Mouse (Mus musculus) kidney, adult 2 months (tissue): ENCODE measurements at regions not wholly inside any gene's neighbourhood (a gene's known extent, or its start where the extent isn't known, plus 50 kb on each side); places are given as distances from the start of the nearest gene placed in this dataset.

ENCODE experiments used
- DNase-seq: peaks from one replicate; pipeline ENCODE4 v3.0.0; 2021
- H3K27ac ChIP-seq: fragments of 200-500 bp; 2 replicates; pipeline ENCODE4 v1.5.1; 2012; ENCODE audit warnings: low read depth, low read length, control low read depth, inconsistent platforms; ENCODE audit not compliant: insufficient read depth
- H3K27me3 ChIP-seq: fragments of 200-500 bp; replicated peaks from 2 replicates; pipeline ENCODE4 v1.6.1; 2012; ENCODE audit warnings: mild to moderate bottlenecking, moderate library complexity, low read length, inconsistent platforms; ENCODE audit not compliant: control insufficient read depth, insufficient read depth
- H3K36me3 ChIP-seq: fragments of 200-500 bp; 2 replicates; pipeline ENCODE4 v1.6.1; 2012; ENCODE audit warnings: mild to moderate bottlenecking, moderate library complexity, low read length, inconsistent platforms; ENCODE audit not compliant: control insufficient read depth, insufficient read depth
- H3K4me1 ChIP-seq: fragments of 200-500 bp; 2 replicates; pipeline ENCODE4 v1.6.1; 2011; ENCODE audit warnings: low read length; ENCODE audit not compliant: control insufficient read depth, insufficient read depth
- H3K4me3 ChIP-seq: fragments of 200-500 bp; 2 replicates; pipeline ENCODE4 v1.5.1; 2011; ENCODE audit warnings: mild to moderate bottlenecking, low read depth, low read length, control low read depth; ENCODE audit not compliant: insufficient read depth
- CTCF ChIP-seq: fragments of 200-500 bp; conservative IDR thresholded peaks from 2 replicates; pipeline ENCODE4 v1.5.1; 2011; ENCODE audit warnings: low read depth, mild to moderate bottlenecking, control low read depth, low read length, moderate library complexity, mixed read lengths; ENCODE audit not compliant: insufficient read depth, insufficient read length
- POLR2A ChIP-seq: fragments of 200-500 bp; IDR thresholded peaks from one replicate; pipeline ENCODE4 v1.6.1; 2011; ENCODE audit warnings: low read depth, low read length, control low read depth
- WGBS: fragments of 180-500 bp; shearing (Covaris S2); methylation state at CpG from one replicate; pipeline ENCODE4 v1.1.7; 2018; 5-methylcytosine and 5-hydroxymethylcytosine counted together

- Histone ChIP-seq H3K4me3 (no peak overlapping the region), H3K27ac (no peak overlapping the region), H3K4me1 (no peaks in the 10 kb centered on the region), H3K36me3 (no peaks in the 10 kb centered on the region), H3K27me3 (no peaks in the 10 kb centered on the region)
- TF ChIP-seq POLR2A (no peak), CTCF (no peak)
- DNase-seq, result no peak
- WGBS, result 79% methylated on average over 2 of the region's 2 CpGs
These were observed 68.4 kb downstream of the 4931417E11Rik start for GRCm38 (mm10) chr6:73401059-73401458.

DNA sequence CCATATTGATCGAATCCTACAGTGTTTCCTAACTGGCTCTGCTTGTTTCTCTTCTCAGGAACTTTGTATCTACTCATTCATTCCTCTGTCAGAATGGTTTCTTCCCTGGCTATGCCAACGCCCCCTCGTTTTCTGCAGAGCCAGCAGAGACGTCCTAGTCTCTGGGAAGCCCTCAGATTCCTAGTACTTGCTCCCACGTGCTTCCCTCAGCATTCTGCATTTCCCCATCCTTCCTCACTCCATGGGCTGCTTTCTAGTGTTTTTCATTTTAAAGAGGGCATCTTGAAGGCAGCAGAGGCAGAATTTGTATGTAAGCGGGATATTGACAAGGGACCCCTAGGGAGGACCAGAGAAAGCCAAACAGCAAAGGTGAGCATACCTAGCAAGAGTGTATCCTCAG, 80.2 kb downstream of the 4931417E11Rik start:
- Histone ChIP-seq H3K27me3 (no peaks in the 10 kb centered on the region), H3K27ac (no peak overlapping the region), H3K36me3 (no peaks in the 10 kb centered on the region), H3K4me3 (no peak overlapping the region), H3K4me1 (no peaks in the 10 kb centered on the region)
- DNase-seq, result no peak
- WGBS, result 62% methylated on average over 6 of the region's 6 CpGs
- no peak for TF ChIP-seq CTCF

- Histone ChIP-seq H3K27ac (no peak overlapping the region), H3K36me3 (no peaks in the 10 kb centered on the region), H3K4me1 (no peaks in the 10 kb centered on the region), H3K27me3 (no peaks in the 10 kb centered on the region), H3K4me3 (no peak overlapping the region)
- no peak for TF ChIP-seq POLR2A
- no peak for TF ChIP-seq CTCF
- DNase-seq, result no peak
- 91% methylated on average over 3 of the region's 3 CpGs for WGBS
These were observed 83.2 kb downstream of the 4931417E11Rik start for GRCm38 (mm10) chr6:73386261-73386660.

- Histone ChIP-seq H3K27ac (no peak overlapping the region), H3K4me3 (no peak overlapping the region), H3K4me1 (no peaks in the 10 kb centered on the region), H3K27me3 (no peaks in the 10 kb centered on the region), H3K36me3 (no peaks in the 10 kb centered on the region)
- no peak for DNase-seq
- TF ChIP-seq CTCF (no peak), POLR2A (no peak)
- 81% methylated on average over 5 of the region's 5 CpGs for WGBS
These were observed 89.6 kb downstream of the 4931417E11Rik start for GRCm38 (mm10) chr6:73379825-73380224.

DNA sequence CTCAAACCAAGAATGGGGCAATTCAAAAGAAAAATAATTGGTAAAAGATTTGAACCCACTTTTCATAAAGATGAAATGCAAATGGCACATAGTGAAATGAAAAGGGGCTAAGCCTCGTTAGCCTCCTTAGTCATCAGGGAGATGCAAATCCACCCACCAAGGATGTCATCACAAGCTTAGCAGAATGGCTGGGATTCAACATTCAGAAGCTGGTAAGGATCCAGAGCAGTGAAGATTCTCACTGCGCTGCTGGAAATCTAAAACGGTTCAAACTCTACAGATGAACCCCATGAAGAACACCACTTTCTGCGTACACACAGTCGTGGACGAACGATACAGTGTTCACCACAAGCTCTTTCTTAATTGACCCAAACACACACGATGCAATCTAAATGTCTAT, 91.6 kb downstream of the 4931417E11Rik start:
- TF ChIP-seq POLR2A (no peak), CTCF (no peak)
- 85% methylated on average over 8 of the region's 8 CpGs for WGBS
- no peaks in the 10 kb centered on the region for H3K36me3 ChIP-seq

GRCm38 (mm10) chr6:73376291-73376690, 93.2 kb downstream of the 4931417E11Rik start:
- no peak for TF ChIP-seq POLR2A
- peak; percentile 23; the same call in 1 of the 2 replicates for TF ChIP-seq CTCF
- Histone ChIP-seq H3K27ac (no peak overlapping the region), H3K4me1 (no peaks in the 10 kb centered on the region), H3K27me3 (no peaks in the 10 kb centered on the region), H3K36me3 (no peaks in the 10 kb centered on the region), H3K4me3 (no peak overlapping the region)
- WGBS, result 96% methylated on average over 11 of the region's 11 CpGs
- DNase-seq, result no peak

More for the DNA sequence above, 91.6 kb downstream of the 4931417E11Rik start:
- Histone ChIP-seq H3K27ac (no peak overlapping the region), H3K4me3 (no peak overlapping the region), H3K27me3 (no peaks in the 10 kb centered on the region), H3K4me1 (no peaks in the 10 kb centered on the region)
- DNase-seq, result no peak

- no peak overlapping the region for H3K4me3 ChIP-seq
- no peaks in the 10 kb centered on the region for H3K4me1 ChIP-seq
- no peak for TF ChIP-seq POLR2A
- TF ChIP-seq CTCF, result no peak
- no peaks in the 10 kb centered on the region for H3K27me3 ChIP-seq
- peak; percentile 5 for DNase-seq
- H3K27ac ChIP-seq, result no peak overlapping the region
- no peaks in the 10 kb centered on the region for H3K36me3 ChIP-seq
- WGBS, result 86% methylated on average over 5 of the region's 5 CpGs
These were observed 96.6 kb downstream of the 4931417E11Rik start for GRCm38 (mm10) chr6:73372901-73373300.

DNA sequence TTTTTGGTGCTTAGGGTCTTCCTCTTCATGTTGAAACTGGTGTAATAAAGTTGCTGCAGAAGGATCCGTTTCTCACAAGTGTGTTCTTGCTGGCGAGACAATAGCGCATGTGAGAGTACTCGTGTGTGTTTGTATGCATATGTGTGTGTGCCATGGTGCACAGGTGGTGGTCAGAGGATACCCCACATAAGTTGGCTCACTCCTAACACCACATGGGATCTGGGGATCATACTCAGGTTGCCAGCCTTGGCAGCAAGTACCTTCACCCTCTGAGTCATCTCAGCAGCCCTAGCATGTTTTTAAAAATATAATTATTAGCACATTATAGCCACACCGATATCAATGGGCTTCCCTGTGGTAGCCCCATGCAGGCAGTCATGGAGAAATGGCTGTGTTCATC, 97.6 kb downstream of the 4931417E11Rik start:
- TF ChIP-seq POLR2A (no peak), CTCF (no peak)
- Histone ChIP-seq H3K4me1 (no peaks in the 10 kb centered on the region), H3K4me3 (no peak overlapping the region), H3K27me3 (no peaks in the 10 kb centered on the region), H3K27ac (no peak overlapping the region), H3K36me3 (no peaks in the 10 kb centered on the region)
- no peak for DNase-seq
- WGBS, result 95% methylated on average over 5 of the region's 5 CpGs
